Mouse (Mus musculus) bone marrow, adult 2 months (tissue): ENCODE results near the gene Mast4.

Experiments
- CTCF ChIP-seq: fragments of 200-500 bp; IDR thresholded peaks from 2 replicates; pipeline ENCODE4 v1.5.1; 2011; ENCODE audit warnings: low read length, control low read depth; ENCODE audit not compliant: control insufficient read depth, insufficient read depth
- POLR2A ChIP-seq: fragments of 200-500 bp; IDR thresholded peaks from 2 replicates; pipeline ENCODE4 v1.6.1; 2011; ENCODE audit warnings: low read depth, mild to moderate bottlenecking, control low read depth, low read length, borderline replicate concordance; ENCODE audit not compliant: control insufficient read depth

DNA sequence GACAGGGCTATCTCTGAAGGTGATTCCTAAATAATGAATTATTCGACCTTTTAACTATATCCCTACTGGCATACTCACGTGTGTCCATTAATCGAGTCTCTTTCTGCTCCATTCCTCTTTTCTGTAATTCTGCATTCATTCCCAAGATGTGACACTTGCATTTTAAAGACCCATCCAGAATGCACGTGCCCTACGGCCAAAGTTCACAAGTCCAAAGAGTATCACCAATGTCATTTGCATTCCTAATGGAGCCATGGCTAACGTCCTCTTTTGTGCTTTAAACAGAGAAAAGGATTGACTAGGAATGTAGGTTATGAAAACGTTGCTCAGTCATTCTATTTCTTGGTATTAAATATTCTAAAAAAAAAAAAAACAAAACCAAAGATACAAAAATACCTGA, 157.4 kb downstream of the Mast4 start:
- no peak for TF ChIP-seq POLR2A
- no peak for TF ChIP-seq CTCF
